Mouse (Mus musculus) CH12.LX (cell line): Measurements from ENCODE around the gene Prr15l.

Experiments used
- BHLHE40 ChIP-seq: IDR thresholded peaks from 2 replicates; pipeline ENCODE4 v1.6.1; 2011; ENCODE audit warnings: mild to moderate bottlenecking, low read depth, low read length, improper control_type of control experiment
- CTCF ChIP-seq, 2 experiments: IDR thresholded peaks in 1 of 2; conservative IDR thresholded peaks in 1 of 2; 2 replicates each; pipeline ENCODE4 v1.5.1; 2011 to 2012; ENCODE audit warnings: low read depth in 2 of 2, low read length in 2 of 2, improper control_type of control experiment in 1 of 2, inconsistent platforms in 1 of 2, mild to moderate bottlenecking in 1 of 2, moderate library complexity in 1 of 2
- EP300 ChIP-seq: IDR thresholded peaks from 2 replicates; pipeline ENCODE4 v1.6.1; 2011; ENCODE audit warnings: low read length, improper control_type of control experiment
- HCFC1 ChIP-seq: IDR thresholded peaks from 2 replicates; pipeline ENCODE4 v1.6.1; 2012; ENCODE audit warnings: low read depth, mild to moderate bottlenecking, inconsistent platforms, low read length, improper control_type of control experiment
- IRF4 ChIP-seq: IDR thresholded peaks from 2 replicates; pipeline ENCODE4 v1.6.1; 2014; ENCODE audit warnings: low read depth, mild to moderate bottlenecking, inconsistent platforms, low read length, improper control_type of control experiment
- KAT2A ChIP-seq: IDR thresholded peaks from 2 replicates; pipeline ENCODE4 v1.6.1; 2012; ENCODE audit warnings: low read length, improper control_type of control experiment, inconsistent platforms; ENCODE audit not compliant: insufficient replicate concordance
- MAFK ChIP-seq: IDR thresholded peaks from 2 replicates; pipeline ENCODE4 v1.6.1; 2011; ENCODE audit warnings: low read length, improper control_type of control experiment; ENCODE audit not compliant: insufficient replicate concordance
- MAZ ChIP-seq: IDR thresholded peaks from 2 replicates; pipeline ENCODE4 v1.6.1; 2012; ENCODE audit warnings: low read depth, mild to moderate bottlenecking, inconsistent platforms, low read length, improper control_type of control experiment, moderate library complexity
- MEF2A ChIP-seq: IDR thresholded peaks from 2 replicates; pipeline ENCODE4 v1.6.1; 2014; ENCODE audit warnings: low read depth, mild to moderate bottlenecking, inconsistent platforms, low read length, improper control_type of control experiment, borderline replicate concordance
- POLR2A ChIP-seq: IDR thresholded peaks from 2 replicates; pipeline ENCODE4 v1.6.1; 2011; ENCODE audit warnings: low read depth, mild to moderate bottlenecking, improper control_type of control experiment, low read length
- SIN3A ChIP-seq: IDR thresholded peaks from 2 replicates; pipeline ENCODE4 v1.6.1; 2012; ENCODE audit warnings: low read length, improper control_type of control experiment, inconsistent platforms

DNA sequence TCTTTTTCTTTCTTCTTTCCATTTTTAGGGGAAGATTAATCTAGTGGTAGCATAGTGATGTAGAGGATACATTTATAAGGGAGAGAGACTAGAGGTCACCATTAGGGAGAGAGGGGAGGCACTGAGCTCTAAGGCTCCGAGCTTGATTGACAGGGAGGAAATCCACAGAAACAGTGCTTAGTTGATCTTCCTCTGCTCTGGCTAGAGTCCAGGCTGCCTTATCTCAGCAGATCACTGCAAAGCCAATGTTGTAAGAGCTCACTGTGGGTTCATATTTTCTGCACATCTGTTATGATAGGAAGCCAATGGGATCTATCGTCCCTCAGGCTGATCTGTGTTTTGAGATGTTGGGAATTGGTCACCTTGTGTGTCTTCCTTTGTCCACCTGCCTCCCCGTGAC, 49.2 kb upstream of the Prr15l start:
- TF ChIP-seq SIN3A (no peak), KAT2A (no peak), MAFK (no peak), POLR2A (no peak), MAZ (no peak), HCFC1 (no peak), EP300 (no peak), MEF2A (no peak), BHLHE40 (no peak), CTCF (conservative IDR thresholded peaks at IDR 0.05 in 1 of 2, IDR thresholded peaks at IDR 0.05 in 1 of 2; ENCODE audit: low read depth in 2 of 2, low read length in 2 of 2) (no peak), IRF4 (no peak)
